Mouse (Mus musculus): Measurements from ENCODE around the gene Serpinb7. TPM values are rescaled to one million over a fixed set of nuclear protein-coding genes. Genes with fewer than 3 reads are reported as not detected.

Gene Serpinb7
- 0.06 and 0.08 TPM in 2 replicates for polyA plus RNA-seq (2012; rRNA removed)

DNA sequence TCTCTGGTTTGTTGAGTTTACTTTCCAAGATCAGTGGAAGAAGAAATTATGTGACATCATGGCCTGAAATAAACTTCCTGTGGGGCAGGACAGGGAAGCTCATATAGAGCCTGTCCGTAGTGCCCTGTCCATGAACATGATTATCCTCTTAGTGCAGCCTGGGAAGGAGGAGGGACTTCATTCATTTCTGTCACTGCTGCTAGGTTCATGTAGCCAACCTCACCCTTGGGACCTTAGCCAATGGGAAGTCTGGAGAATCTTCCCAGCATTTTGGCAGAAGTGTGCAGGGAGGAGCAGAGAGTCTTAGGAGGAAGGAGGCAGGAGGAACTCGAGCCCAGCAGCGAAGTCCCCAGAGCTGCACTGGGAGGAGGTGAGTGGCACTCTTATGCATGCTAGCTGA, at the start of gene Serpinb7:
Gene Serpinb7 (plus strand): TSS at position 301 of the 400 bp plus-strand sequence.
- no peak for DNase-seq (ENCODE audit: extremely low spot score in 1 of 2, low spot score in 1 of 2)

DNA sequence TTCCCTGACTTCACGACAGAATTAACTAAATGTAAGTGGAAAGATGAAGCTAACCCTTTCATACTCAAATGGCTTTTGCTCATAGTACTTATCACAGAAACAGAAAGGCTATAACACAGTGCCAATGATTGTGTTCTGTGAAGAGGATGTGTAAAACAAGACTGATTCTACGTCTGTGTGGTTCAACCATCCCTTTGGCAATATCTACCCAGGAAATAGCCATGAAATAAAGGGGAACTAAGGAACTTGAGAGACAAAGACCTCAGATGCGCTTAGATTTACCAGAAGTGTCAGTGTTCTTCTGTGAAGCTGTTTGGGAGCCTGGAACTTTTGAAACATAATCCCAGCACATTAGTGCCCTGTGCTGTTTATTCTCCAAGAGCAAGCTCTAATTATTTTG, 49.1 kb upstream of the Serpinb7 start:
- no peak for DNase-seq (ENCODE audit: extremely low spot score in 1 of 2, low spot score in 1 of 2)

DNA sequence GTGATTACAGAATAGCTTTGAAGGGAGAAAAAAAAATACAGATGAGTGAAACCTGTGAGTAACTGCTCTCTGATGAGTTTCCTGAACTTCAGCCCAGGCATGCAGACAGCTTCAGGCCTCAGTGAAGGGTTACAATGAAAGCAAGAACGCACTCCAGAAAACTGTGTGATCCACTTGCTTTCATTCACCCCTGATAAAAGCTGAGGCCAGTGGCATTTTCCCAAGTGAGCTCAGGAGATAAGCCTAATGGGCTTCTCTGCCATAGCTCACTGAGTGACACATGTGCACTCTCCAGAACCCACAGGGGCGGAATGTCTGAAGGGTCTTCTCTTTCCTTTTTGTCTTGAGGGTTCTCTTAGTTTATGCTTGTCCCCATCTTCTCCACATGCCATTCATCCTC, 48.3 kb upstream of the Serpinb7 start:
- DNase-seq (ENCODE audit: extremely low spot score in 1 of 2, low spot score in 1 of 2), result no peak

DNA sequence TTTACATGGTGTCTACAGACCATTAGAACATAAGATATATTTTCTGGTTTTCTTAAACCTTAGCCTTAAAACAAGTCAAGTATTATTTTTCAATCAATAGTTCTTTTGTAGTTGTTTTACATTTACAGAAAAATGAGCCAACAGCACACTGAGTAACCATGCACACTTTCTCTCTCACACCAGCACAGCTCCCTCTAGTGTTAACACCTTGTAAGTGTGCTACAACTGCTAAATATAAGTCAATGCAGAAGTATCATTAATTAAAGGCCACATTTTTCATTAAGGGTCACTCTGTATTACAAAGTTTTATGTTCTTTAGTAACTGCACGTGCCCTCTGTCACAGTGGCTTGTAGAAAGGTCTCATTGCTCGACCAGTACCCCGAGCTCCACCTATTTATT, 46.4 kb upstream of the Serpinb7 start:
- DNase-seq (ENCODE audit: extremely low spot score in 1 of 2, low spot score in 1 of 2), result peak in 1 of 2 experiments; percentile 4

DNA sequence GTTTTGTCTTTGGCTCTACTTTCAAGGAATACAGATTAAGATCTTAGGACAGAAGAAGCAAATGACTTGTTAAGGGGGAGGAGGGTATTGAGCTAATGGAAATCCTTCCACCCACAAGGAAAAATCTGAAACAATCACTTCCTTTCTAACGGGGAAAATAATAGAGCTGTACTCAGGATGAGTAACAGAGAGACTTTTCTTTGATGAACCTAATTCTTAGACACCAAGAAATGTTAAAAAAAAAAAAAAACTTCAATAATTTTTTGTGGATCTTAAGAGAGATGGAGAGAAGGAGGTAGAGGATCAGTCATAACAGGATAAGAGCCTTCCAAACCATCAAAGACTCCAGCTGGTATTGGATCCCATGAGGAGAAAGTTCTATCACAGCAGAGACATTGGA, 38.6 kb upstream of the Serpinb7 start, which contains the start of gene Serpinb11:
Gene Serpinb11 (plus strand): TSS at position 301 of the 400 bp plus-strand sequence.
- DNase-seq (ENCODE audit: extremely low spot score in 1 of 2, low spot score in 1 of 2), result no peak

DNA sequence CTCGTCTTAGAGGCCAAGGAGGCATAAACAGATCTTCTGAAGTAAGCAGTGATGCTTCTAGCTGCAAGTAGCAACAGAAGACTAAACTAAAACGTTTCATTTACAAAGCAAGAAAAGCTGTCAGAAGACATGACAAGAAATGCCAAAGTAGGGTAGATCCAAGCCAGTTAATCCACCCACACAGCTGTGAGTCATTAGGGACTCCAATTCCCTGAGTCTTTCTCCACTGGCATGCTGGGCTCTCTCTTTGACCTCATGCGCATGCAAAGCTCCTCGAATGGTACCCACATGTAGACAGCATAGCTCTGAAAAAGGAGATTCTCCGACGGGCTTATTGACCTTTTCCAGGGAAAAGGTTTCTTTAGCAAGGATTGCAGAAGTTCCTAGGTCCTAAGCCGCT, 33.5 kb upstream of the Serpinb7 start:
- no peak for DNase-seq (ENCODE audit: extremely low spot score in 1 of 2, low spot score in 1 of 2)

DNA sequence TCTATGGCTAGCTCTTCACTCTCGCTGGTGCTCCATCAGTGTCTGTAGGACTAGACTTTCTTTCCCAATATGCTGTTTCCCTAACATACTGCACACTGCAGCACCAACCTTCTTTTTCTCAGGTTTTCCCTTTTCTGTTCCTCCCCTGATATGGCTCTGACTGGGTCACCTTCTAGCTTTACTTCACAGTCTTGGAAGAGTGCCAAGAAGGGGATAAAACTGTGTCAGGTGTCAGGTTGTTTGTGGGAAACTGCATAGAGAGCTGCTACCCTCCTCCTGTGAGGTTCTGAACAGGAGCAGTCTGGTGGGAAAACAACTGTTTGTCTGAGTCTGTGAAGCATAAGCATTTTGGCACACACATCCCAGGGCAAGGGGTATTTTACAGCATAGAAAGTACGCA, 30.5 kb upstream of the Serpinb7 start:
- no peak for DNase-seq (ENCODE audit: extremely low spot score in 1 of 2, low spot score in 1 of 2)

DNA sequence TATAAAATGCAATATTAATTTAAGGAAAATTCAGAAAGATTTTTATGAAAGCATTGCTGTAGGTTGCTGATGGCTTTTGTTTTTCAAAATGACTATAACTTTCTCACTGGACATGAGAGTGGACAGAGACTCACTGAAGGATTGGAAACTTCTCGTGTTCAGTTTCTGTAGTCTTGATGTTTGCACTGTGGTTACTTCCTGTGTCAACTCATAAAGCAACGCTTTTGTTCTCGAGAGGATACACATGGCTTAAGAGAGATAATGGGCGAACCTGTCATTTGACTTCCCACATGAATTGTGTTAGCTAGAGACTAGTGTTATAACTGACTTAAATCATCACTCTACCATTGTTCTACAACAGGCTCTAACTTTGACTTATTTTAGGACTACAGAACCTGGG, 22.5 kb upstream of the Serpinb7 start:
- DNase-seq (ENCODE audit: extremely low spot score in 1 of 2, low spot score in 1 of 2), result no peak

DNA sequence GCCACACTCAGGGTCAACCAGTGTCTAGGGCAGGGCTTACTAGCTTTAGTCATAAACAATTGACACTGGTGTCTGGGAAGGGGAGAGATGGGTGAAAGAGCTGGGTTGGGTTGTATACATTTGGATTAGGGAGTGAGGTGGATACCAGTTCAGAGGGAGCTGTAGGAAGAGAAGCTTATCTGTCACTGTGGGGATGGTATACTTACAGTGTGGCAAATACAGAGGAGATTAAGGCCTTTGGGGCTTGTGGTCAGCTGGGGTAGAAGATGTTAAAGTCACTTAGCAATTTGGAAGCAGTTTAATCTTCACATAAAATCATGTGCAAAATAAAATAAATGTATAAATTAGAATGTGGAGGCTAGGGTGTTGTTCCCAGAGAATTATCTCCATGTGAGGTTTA, 21.1 kb upstream of the Serpinb7 start:
- DNase-seq (ENCODE audit: extremely low spot score in 1 of 2, low spot score in 1 of 2), result no peak

DNA sequence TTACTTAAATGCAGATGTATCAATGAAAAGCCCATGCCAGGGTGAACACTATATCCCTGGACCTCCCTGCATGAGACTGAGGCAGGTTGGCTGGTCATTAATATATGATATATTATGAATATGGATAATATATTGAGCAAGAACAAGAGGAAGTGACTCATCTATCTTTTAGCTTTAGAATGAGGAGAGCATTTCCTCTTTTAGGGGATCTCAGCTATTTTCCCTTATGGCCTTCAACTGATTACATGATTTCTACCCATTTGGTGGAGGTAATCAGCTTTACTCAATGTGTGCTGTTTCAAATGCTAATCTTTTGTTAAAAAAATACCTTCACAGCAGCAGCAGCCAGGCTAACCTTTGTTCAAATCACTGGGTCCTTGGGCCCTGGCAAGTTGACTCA, 18.0 kb upstream of the Serpinb7 start:
- no peak for DNase-seq (ENCODE audit: extremely low spot score in 1 of 2, low spot score in 1 of 2)

DNA sequence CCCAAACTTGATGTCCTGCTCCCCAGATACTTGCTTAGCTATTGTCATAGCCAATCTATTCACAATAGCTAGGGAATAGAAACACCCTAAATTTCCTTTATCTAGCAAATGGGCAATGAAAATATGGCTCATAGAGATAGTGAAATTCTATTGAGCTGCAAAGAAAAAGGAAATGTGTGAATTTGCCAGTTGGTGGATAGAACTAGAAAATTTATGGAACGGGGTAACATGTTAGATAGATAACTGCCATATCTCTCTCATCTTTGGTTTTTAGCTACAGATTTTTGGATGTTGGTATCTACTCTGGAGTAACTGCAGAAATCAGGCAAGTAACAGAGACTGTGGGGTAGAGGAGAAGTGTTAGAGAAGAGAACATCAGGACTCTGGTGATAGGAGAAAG, 17.1 kb upstream of the Serpinb7 start:
- DNase-seq (ENCODE audit: extremely low spot score in 1 of 2, low spot score in 1 of 2), result no peak

DNA sequence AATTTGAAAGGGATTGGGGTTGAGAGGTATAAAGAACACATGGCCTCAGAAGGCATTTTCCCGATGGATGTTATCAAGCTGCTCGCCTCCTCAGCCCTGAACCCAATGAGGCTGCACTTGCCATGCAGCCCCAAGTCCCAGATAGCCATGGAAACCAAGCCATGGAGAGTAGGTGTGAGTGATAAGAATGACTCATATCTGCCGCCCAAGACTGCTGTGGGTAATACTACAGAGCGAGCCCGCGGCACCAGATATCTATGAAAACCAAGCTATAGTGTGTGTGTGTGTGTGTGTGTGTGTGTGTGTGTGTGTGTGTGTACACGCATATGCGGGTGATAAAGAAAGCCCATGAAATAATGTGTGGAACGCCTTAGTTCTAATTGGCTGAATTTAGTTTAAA, 14.9 kb upstream of the Serpinb7 start:
- DNase-seq (ENCODE audit: extremely low spot score in 1 of 2, low spot score in 1 of 2), result peak in 1 of 2 experiments; percentile 20

DNA sequence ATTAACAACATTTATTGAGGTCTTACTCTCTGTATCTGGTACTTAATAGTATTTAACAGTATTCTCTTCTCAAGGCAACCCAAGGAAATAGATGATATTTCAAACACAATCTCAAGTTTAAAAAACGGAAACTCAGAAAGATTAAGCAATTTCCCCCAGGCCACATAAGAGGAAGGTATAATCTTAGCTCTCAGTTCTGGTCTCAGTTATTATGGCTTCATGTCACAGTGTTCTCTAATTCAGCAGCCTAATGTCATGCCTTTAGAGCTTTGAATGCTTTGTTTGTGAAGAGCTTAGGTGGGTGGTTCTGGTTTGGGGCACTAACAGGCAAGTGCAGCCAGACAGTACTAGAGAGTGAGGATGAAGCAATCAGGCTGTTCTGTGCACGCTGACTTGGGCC, 9.7 kb upstream of the Serpinb7 start:
- no peak for DNase-seq (ENCODE audit: extremely low spot score in 1 of 2, low spot score in 1 of 2)

DNA sequence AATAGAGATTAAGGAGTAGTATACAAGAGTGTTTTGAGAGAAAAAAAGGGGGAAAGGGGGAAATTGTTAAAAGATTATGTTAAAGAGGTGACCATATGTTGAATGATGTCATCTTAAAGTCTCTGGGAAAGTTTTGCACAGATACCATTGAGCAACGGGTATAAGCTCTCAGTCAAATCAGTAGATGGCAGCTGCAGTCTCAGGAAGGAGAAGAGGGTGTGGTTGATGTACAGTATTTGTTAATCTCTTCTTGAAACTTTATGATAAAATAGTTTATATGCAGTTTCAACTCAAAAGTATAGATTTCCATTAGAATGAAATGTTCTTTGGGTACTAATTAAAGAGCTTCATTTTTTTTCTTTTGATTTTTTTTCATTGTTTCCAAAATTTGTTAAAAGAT, 2.0 kb upstream of the Serpinb7 start:
- no peak for DNase-seq (ENCODE audit: extremely low spot score in 1 of 2, low spot score in 1 of 2)

DNA sequence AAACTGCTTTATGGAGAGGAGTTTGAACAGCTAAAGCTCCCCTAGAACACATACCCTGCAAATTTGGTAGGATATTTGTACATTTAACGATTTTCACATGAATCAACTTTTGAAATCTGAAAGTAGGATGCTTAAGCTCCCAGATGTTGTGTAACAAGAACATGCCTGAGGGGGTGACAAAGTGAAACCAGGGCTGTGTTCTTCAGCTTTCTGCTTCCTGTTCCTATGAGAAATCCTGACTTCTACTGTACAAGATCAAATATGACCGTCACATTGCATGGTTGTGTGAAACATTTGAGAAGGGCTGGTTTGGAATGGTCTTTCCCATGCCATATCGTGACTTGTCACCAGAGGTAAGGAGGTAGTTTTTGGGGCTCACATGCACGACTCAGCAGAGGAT, 2.6 kb downstream of the Serpinb7 start:
- no peak for DNase-seq (ENCODE audit: extremely low spot score in 1 of 2, low spot score in 1 of 2)

DNA sequence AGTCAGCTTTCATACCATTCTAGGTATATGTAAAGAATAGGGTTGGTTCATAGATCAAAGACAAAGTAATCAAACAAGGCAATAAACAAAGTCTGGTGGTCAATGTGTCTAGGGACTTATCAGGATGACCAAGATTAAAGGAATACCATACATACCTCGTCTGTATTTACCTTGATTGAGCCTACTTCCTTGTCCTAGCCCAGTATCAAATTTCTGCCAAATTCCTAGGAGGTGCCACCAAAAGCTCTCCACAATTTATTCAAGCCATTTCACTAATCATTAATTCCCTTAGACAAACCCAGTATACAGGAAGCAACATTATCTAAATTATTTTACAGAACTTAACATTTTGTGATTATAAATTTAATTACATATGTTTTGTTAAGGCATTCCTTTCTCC, 15.2 kb downstream of the Serpinb7 start:
- no peak for DNase-seq (ENCODE audit: extremely low spot score in 1 of 2, low spot score in 1 of 2)

DNA sequence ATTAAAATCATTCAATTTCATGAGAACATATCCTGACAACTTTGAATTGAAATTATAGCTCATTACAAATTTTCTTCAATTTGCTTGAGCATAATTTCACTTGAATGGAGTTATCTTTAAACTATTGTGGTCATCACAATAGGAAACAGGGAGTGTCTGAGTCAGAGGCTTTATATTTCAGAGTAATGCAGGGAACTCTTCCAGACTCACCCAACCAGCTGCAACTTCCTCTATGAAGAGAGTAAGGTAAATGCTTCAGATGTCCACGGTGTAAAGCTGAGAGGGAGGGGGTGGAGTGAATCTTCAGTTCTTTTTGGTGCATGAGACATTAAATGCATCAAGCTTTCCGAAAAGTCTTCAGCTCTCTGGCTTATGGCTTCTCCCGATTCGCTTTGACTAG, 23.0 kb downstream of the Serpinb7 start:
- no peak for DNase-seq (ENCODE audit: extremely low spot score in 1 of 2, low spot score in 1 of 2)

DNA sequence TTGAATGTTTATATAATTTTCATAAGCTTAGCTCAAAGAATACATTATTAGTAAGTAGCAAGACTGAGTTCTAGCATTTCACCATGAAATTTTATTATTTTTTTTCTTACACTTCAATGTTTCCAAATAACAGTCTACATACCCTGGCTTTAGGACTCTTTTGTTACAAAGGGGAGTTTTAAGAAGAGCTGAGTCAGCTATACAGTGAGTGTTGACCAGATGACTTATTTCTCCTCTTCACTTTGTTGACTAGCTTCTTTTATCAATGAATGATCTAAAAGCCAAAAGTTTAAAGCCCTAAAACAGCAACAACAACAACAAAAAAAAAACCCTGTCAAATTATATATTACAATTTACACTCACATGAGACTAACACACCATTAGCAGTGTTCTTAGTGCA, 31.8 kb downstream of the Serpinb7 start:
- DNase-seq (ENCODE audit: extremely low spot score in 1 of 2, low spot score in 1 of 2), result no peak

DNA sequence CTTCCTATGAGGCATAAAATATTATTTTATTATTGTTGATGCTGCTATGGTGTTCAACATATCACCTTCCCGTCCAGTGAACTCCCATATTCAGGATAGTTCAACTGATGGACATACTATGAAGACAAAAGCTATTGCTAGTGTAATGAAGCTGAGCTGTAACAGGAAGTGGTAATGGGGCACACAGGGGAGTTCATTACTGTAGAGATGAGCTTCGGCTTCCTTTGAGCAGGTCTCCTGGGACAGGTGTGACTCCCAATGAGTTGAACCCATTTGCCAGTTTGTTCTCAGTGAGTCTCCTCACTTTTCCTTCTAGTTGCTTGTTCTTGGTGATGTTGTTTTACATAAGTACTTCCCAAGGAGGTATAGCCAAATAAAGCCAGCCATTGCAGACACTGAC, 36.1 kb downstream of the Serpinb7 start:
- DNase-seq (ENCODE audit: extremely low spot score in 1 of 2, low spot score in 1 of 2), result no peak

DNA sequence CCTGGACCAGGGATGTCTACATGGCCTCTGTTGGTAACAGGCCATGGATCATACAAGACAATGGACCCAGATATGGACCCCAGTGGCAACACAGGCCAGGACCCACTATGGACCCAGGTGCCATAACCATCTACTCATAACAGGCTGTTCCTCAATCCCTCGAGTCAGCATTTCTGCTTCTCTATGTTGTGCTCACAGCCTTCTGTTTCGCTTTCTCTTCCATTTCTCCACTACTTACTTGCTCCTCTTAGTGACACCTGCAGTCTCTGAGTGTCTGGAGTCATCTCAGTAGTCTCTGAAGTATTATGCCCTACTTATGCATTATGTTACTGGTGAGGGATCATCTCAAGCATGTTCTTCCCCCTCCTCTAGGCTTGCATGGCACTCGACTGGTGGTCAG, 40.0 kb downstream of the Serpinb7 start:
- DNase-seq (ENCODE audit: extremely low spot score in 1 of 2, low spot score in 1 of 2), result no peak

DNA sequence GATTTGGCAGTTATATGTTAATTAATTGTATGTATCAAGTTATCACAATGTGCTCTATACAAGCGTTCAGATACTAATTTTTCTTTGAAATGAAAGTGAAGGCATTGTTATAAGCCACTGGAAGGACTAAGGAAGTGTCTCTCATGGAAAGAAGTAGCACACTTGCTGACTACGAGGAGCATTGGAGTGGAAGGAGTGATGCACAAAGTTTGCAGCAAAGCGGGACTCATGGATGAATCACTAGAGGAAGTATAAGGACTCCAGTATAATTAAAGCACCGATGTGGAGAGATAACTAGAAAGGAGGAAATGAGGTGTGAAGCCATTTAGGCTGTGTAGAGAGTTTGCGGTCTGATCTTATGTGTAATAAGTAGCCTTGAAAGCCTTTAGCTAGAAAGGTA, 45.9 kb downstream of the Serpinb7 start:
- DNase-seq (ENCODE audit: extremely low spot score in 1 of 2, low spot score in 1 of 2), result no peak

DNA sequence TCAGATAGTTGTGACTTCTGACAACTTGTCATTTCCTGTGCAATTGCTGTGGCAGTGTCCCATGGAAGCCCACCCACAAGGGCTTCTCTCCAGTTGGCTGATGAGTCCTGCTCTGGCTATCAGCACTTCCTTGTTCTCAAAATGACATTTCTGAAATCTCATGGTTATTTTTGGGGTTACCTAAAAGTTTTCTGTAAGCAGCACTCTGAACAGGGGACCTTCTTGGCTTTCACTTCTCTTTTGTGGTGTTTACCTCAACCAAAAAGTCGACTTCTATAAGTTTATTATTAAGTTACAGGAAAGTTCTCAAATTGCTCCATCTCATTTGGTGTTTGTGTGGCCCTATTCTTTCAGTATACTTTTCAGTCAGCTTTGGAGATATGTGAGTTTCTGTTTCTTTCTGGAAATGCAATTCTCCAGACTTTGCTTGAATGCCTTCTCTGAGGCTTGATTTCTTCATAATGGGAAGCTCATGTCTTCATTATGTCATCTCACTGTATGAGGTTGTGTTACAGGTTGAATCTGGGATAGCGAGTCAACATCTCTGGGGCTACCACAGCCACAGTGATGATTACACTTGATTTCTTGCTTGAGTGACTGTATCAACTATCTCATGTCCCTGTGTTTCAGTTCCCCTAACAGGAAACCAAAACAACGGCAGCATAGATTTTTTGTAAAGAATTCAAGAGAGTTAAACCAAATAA, 47.9 kb downstream of the Serpinb7 start:
- DNase-seq (ENCODE audit: extremely low spot score in 1 of 2, low spot score in 1 of 2), result no peak

DNA sequence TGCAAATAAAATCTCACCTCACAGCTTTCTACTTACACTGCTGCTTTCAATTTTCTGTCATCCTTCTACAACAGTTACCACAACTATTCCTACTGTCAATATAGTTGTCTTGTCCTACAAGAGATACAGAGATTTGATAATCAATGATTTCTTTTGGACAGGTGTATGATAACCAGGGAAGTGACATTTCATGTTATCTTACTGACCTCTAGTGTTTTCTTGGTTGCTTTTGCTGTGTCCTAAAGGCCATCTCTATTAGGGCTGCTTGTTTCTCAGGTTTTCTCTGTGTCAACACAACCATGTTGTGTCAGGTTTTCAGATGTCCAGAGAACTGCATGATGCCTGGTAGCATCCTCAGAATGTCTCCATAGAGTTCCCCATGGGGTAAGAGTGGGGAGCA, 80.5 kb downstream of the Serpinb7 start:
- no peak for DNase-seq (ENCODE audit: extremely low spot score in 1 of 2, low spot score in 1 of 2)
